Mouse (Mus musculus) midbrain, embryonic 13.5 days (tissue): ENCODE data around the gene Tead2. TPM values are rescaled to one million over a fixed set of nuclear protein-coding genes. Genes with fewer than 3 reads are reported as not detected.

Experiments used
- ATAC-seq: fragments of 200-750 bp; cut with Nextera tagmentation; 2 replicates; pipeline ENCODE4 v1.8.0; 2017; ENCODE audit warnings: mild to moderate bottlenecking, moderate TSS enrichment, moderate library complexity
- H3K27ac ChIP-seq: fragments of 300-500 bp; sonication (generic); 2 replicates; pipeline ENCODE4 v1.5.1; 2015; ENCODE audit warnings: inconsistent platforms, mild to moderate bottlenecking, moderate library complexity
- H3K27me3 ChIP-seq: fragments of 300-500 bp; sonication (generic); 2 replicates; pipeline ENCODE4 v1.6.1; 2015; ENCODE audit warnings: mild to moderate bottlenecking, inconsistent platforms
- H3K36me3 ChIP-seq: fragments of 300-500 bp; sonication (generic); 2 replicates; pipeline ENCODE4 v1.6.1; 2015; ENCODE audit warnings: mild to moderate bottlenecking, inconsistent platforms
- H3K4me1 ChIP-seq: fragments of 300-500 bp; sonication (generic); replicated peaks from 2 replicates; pipeline ENCODE4 v1.6.1; 2015; ENCODE audit warnings: inconsistent platforms
- H3K4me2 ChIP-seq: fragments of 300-500 bp; sonication (generic); replicated peaks from 2 replicates; pipeline ENCODE4 v1.6.1; 2015; ENCODE audit warnings: moderate library complexity, mild to moderate bottlenecking, inconsistent platforms
- H3K4me3 ChIP-seq: fragments of 300-500 bp; sonication (generic); replicated peaks from 2 replicates; pipeline ENCODE4 v1.5.1; 2015; ENCODE audit warnings: mild to moderate bottlenecking, inconsistent platforms
- H3K9ac ChIP-seq: fragments of 300-500 bp; sonication (generic); replicated peaks from 2 replicates; pipeline ENCODE4 v1.6.1; 2015; ENCODE audit warnings: mild to moderate bottlenecking, inconsistent platforms
- H3K9me3 ChIP-seq: fragments of 300-500 bp; sonication (generic); 2 replicates; pipeline ENCODE4 v1.6.1; 2016; ENCODE audit warnings: mild to moderate bottlenecking, inconsistent platforms
- WGBS: fragments of 180-500 bp; shearing (Covaris S2); methylation state at CpG from one replicate; pipeline ENCODE4 v1.1.7; 2015; 5-methylcytosine and 5-hydroxymethylcytosine counted together
- polyA plus RNA-seq: library from polyadenylated mRNA; unstranded; fragments of >200 nt; fragmentation: Nextera tagmentation; extraction: Ambion mirVana; gene quantifications from 2 replicates; pipeline ENCODE4 v1.2.1, GENCODE M21; 2015

Gene Tead2
- polyA plus RNA-seq, 1 experiment from 2014 or later, result 124 TPM

DNA sequence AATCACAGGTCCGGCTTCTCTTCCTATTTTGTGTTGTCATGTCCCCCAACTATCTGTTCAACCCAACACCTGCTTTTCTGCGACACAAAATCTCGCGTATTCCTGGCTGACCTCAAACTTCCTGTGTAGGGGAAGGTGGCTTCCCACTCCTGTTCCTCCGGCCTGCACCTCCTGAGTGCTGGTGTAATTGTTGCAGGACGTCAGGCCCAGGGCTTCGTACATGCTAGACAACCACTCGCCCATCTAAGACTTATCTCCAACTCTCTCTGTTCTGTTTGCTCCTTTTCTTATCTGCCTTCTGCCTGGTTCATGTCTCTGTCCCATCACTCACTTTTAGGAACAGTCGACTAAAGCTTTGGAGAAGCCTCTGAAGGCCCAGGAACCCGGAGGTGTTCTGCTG, 4.5 kb upstream of the Tead2 start:
- Histone ChIP-seq H3K4me1 (peaks cover 8% of the 10 kb centered on the region), H3K9ac (no peak overlapping the region), H3K27me3 (peaks cover 33% of the 10 kb centered on the region), H3K9me3 (no peaks in the 10 kb centered on the region), H3K4me2 (no peak overlapping the region; the same call in 1 of the 2 replicates), H3K4me3 (no peak overlapping the region), H3K27ac (no peak overlapping the region), H3K36me3 (no peaks in the 10 kb centered on the region)
- ATAC-seq, result no peak
- 83% methylated on average over 10 of the region's 10 CpGs for WGBS

DNA sequence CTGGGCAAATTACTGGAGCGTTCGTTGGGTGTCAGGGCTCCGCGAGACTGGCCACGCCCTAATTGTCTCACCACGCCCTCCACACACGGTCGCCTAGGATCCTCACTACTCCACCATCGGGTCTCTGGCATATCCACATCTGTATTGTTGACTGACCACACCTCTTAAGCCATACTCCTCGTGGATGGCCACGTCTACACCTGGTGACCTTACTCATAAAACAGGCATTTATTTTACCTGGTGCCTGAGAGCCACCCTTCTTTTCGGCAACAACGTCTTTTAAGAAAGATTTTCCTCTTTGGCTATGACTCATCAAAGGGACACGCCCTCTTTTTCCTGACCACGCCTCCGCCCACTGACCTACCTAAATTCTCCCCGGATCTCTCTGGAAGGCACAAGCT, 3.7 kb upstream of the Tead2 start, which contains the start of gene Dkkl1:
TSS of gene Dkkl1 (minus strand) at position 297 of the 401 bp plus-strand sequence.
- WGBS, result 7% methylated on average over 17 of the region's 17 CpGs
- Histone ChIP-seq H3K4me3 (no peak within 1 kb of the TSS), H3K4me2 (peak within 1 kb of the TSS; percentile 29), H3K27me3 (peaks cover 33% of the 10 kb centered on the region), H3K27ac (no peak within 1 kb of the TSS), H3K9me3 (no peaks in the 10 kb centered on the region), H3K36me3 (no peaks in the 10 kb centered on the region), H3K9ac (no peak within 1 kb of the TSS), H3K4me1 (peaks cover 16% of the 10 kb centered on the region)
- no peak for ATAC-seq

DNA sequence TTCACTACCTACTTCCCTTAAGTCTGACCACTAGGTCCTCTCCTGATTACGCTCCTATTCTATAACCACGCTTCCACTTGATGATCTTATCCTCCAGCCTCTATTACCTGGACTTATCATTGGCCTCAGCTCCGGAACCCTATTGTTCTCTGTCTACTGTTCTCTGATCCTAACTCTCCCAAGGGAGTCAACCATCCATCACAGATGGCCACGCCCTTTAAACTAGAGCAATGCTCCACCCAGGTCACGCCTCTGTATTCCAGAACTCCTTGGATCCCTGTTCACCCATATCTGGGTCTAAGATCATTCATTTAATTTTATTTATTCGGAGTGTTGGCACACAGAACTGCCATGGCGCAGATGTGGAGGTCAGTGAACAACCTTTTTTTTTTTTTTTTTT, 3.2 kb upstream of the Tead2 start:
- WGBS, result 77% methylated on average over 7 of the region's 7 CpGs
- Histone ChIP-seq H3K9ac (no peak overlapping the region), H3K27ac (no peak overlapping the region), H3K9me3 (no peaks in the 10 kb centered on the region), H3K4me2 (no peak overlapping the region), H3K36me3 (no peaks in the 10 kb centered on the region), H3K4me1 (peaks cover 21% of the 10 kb centered on the region), H3K27me3 (peaks cover 33% of the 10 kb centered on the region), H3K4me3 (no peak overlapping the region)
- ATAC-seq, result no peak

DNA sequence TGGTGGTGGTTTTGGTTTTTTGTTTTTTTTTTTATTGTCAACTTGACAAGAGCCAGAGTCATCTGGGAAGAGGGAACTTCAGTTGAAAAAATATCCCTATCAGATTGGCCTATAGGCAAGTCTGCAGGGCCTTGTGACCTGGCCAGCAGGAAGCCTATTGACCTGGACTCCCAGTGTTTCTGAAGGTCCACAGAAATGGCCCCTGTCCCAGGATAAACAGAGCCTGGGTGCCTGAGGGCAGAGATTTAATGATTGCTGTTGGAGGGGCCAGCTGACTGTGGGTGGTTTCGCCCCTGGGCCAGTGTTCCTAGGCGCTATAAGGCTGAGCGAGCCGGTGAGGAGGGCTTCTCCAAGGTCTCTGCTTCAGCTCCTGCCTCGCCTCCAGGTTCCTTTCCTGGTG, 1.8 kb upstream of the Tead2 start:
- Histone ChIP-seq H3K4me1 (peaks cover 32% of the 10 kb centered on the region), H3K9me3 (no peaks in the 10 kb centered on the region), H3K27me3 (peaks cover 30% of the 10 kb centered on the region), H3K36me3 (0 out of 2 replicates have a peak, but pooled peaks cover 1% of the 10 kb centered on the region), H3K9ac (no peak overlapping the region), H3K27ac (no peak overlapping the region), H3K4me3 (no peak overlapping the region), H3K4me2 (no peak overlapping the region)
- ATAC-seq, result no peak
- 72% methylated on average over 5 of the region's 5 CpGs for WGBS

GRCm38 (mm10) chr7:45216442-45217183, 1.1 kb downstream of the Tead2 start:
- under 1% methylated on average over 13 of the region's 13 CpGs for WGBS
- Histone ChIP-seq H3K36me3 (peaks cover 22% of the 10 kb centered on the region), H3K4me3 (peak overlapping the region; percentile 59), H3K4me1 (peaks cover 53% of the 10 kb centered on the region), H3K4me2 (peak overlapping the region; percentile 69), H3K27ac (peak overlapping the region; percentile 92), H3K9me3 (no peaks in the 10 kb centered on the region), H3K9ac (peak overlapping the region; percentile 89), H3K27me3 (peaks cover 12% of the 10 kb centered on the region)
- peak; percentile 82 for ATAC-seq

GRCm38 (mm10) chr7:45221680-45222079, 6.1 kb downstream of the Tead2 start:
- Histone ChIP-seq H3K4me2 (no peak overlapping the region), H3K27me3 (no peaks in the 10 kb centered on the region), H3K9me3 (no peaks in the 10 kb centered on the region), H3K9ac (no peak overlapping the region), H3K4me1 (peaks cover 39% of the 10 kb centered on the region), H3K27ac (no peak overlapping the region), H3K4me3 (no peak overlapping the region), H3K36me3 (peaks cover 56% of the 10 kb centered on the region)
- 86% methylated on average over 2 of the region's 2 CpGs for WGBS
- no peak for ATAC-seq

GRCm38 (mm10) chr7:45224826-45225225, 9.3 kb downstream of the Tead2 start:
- H3K4me2 ChIP-seq, result no peak overlapping the region
- no peak overlapping the region for H3K4me3 ChIP-seq
- H3K4me1 ChIP-seq, result peaks cover 11% of the 10 kb centered on the region; the same call in 1 of the 2 replicates
- WGBS, result 96% methylated on average over 7 of the region's 7 CpGs
- ATAC-seq, result no peak
- H3K9me3 ChIP-seq, result no peaks in the 10 kb centered on the region
- H3K27me3 ChIP-seq, result no peaks in the 10 kb centered on the region
- H3K27ac ChIP-seq, result no peak overlapping the region
- H3K36me3 ChIP-seq, result peaks cover 73% of the 10 kb centered on the region
- H3K9ac ChIP-seq, result no peak overlapping the region

GRCm38 (mm10) chr7:45226421-45226820, 10.9 kb downstream of the Tead2 start:
- Histone ChIP-seq H3K4me2 (no peak overlapping the region), H3K4me3 (no peak overlapping the region), H3K27ac (no peak overlapping the region), H3K27me3 (no peaks in the 10 kb centered on the region), H3K36me3 (peaks cover 69% of the 10 kb centered on the region), H3K9me3 (no peaks in the 10 kb centered on the region), H3K9ac (no peak overlapping the region), H3K4me1 (no peaks in the 10 kb centered on the region)
- ATAC-seq, result no peak
- WGBS, result 97% methylated on average over 5 of the region's 5 CpGs

DNA sequence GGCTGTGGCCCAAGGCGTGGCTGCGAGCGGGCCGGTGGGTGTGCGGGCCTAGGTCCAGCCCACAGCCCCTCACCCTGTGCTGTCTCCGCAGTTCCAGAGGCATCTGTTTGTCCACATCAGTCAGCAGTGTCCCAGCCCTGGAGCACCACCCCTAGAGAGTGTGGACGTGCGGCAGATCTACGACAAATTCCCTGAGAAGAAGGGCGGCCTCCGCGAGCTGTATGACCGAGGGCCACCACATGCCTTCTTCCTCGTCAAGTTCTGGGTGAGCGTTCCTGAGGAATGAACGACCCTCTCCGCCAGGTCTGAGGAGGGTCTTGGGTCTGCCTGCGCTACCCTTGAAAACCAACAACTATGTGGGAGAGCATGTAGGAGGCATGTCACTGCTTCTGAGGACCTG, 13.0 kb downstream of the Tead2 start:
- no peak overlapping the region for H3K9ac ChIP-seq
- no peaks in the 10 kb centered on the region for H3K27me3 ChIP-seq
- no peak for ATAC-seq
- peaks cover 73% of the 10 kb centered on the region for H3K36me3 ChIP-seq
- peaks cover 12% of the 10 kb centered on the region for H3K4me1 ChIP-seq
- H3K4me3 ChIP-seq, result no peak overlapping the region
- no peak overlapping the region for H3K4me2 ChIP-seq
- WGBS, result 95% methylated on average over 18 of the region's 18 CpGs
- no peak overlapping the region for H3K27ac ChIP-seq
- H3K9me3 ChIP-seq, result no peaks in the 10 kb centered on the region

GRCm38 (mm10) chr7:45229046-45229445, 13.5 kb downstream of the Tead2 start:
- no peak for ATAC-seq
- Histone ChIP-seq H3K4me3 (no peak overlapping the region), H3K27me3 (no peaks in the 10 kb centered on the region; the same call in 1 of the 2 replicates), H3K9me3 (no peaks in the 10 kb centered on the region), H3K9ac (no peak overlapping the region), H3K4me2 (no peak overlapping the region), H3K4me1 (peaks cover 17% of the 10 kb centered on the region), H3K36me3 (peaks cover 70% of the 10 kb centered on the region), H3K27ac (no peak overlapping the region)
- whole genome bisulfite sequencing, result 87% methylated on average over 8 of the region's 8 CpGs

DNA sequence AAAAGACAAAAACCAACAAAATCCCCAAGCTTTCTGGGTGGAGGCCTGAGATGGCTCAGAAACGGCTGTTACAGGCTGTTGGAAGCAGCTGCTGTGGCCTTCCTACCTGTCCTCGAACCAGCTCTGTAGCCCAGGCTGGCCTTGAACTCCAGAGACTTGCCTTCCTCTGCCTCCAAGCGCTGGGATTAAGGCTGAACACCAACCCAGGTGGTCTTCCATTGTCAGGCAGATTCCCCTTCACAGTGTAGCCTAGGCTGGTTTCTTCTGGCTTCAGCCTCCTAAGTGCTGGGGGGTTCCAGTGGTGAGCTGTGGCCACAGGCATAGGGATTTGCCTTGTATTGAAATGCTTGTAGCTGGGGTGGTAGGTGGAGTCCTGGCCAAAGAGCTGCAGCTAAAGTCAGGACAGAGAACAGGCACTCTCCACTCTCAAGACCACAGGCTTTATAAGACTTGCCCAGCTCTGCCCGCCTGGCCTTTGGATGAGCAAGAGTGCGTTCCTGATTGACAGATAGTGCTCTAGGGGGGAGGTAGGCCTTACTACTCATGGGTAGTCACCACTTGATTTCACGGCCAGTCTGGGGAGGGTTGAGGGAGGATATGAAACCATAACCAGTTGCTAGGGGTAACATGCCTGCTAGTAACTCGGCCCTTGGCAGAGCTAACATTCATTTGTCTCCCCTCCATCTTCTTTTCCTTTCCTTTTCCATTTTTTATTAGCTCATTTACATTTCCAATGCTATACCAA, 14.1 kb downstream of the Tead2 start:
- Histone ChIP-seq H3K4me3 (no peak overlapping the region), H3K27ac (no peak overlapping the region), H3K4me1 (peaks cover 23% of the 10 kb centered on the region), H3K36me3 (peaks cover 68% of the 10 kb centered on the region), H3K9ac (no peak overlapping the region), H3K9me3 (no peaks in the 10 kb centered on the region), H3K4me2 (no peak overlapping the region), H3K27me3 (no peaks in the 10 kb centered on the region; the same call in 1 of the 2 replicates)
- 89% methylated on average over 7 of the region's 7 CpGs for WGBS
- ATAC-seq, result no peak

DNA sequence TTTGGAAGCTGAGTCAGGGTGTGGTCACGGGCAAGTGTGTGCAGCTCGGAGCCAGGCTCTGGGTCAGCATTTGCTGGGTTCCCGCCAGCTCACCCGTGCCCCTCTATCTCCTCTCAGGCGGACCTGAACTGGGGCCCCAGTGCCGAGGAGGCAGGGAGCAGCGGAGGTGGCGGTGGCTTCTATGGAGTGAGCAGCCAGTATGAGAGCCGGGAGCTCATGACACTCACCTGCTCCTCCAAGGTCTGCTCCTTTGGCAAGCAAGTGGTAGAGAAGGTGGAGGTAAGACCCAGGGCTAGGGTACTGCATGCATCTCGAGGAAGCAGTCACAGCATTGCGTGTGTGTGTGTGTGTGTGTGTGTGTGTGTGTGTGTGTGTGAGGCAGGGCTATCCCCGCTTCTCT, 15.6 kb downstream of the Tead2 start:
- Histone ChIP-seq H3K9ac (no peak overlapping the region), H3K36me3 (peaks cover 52% of the 10 kb centered on the region), H3K4me3 (no peak overlapping the region), H3K4me1 (peaks cover 36% of the 10 kb centered on the region), H3K4me2 (no peak overlapping the region), H3K27me3 (no peaks in the 10 kb centered on the region; the same call in 1 of the 2 replicates), H3K9me3 (no peaks in the 10 kb centered on the region), H3K27ac (no peak overlapping the region)
- no peak for ATAC-seq
- WGBS, result 93% methylated on average over 12 of the region's 12 CpGs
